Mouse (Mus musculus) thymus, adult 2 months (tissue): ENCODE measurements around the gene Myh3.

Experiments used
- CTCF ChIP-seq: fragments of 200-500 bp; IDR thresholded peaks from 2 replicates; pipeline ENCODE4 v1.5.1; 2012; ENCODE audit warnings: mild to moderate bottlenecking, control low read depth, low read length, moderate library complexity, borderline replicate concordance; ENCODE audit not compliant: control insufficient read depth, poor library complexity, insufficient read depth; ENCODE audit errors: extremely low read depth
- POLR2A ChIP-seq: fragments of 200-500 bp; IDR thresholded peaks from 2 replicates; pipeline ENCODE4 v1.6.1; 2012; ENCODE audit warnings: mild to moderate bottlenecking, low read length, control low read depth, moderate library complexity; ENCODE audit not compliant: control insufficient read depth, poor library complexity, insufficient read depth; ENCODE audit errors: extremely low read depth

- no peak for TF ChIP-seq POLR2A
- no peak for TF ChIP-seq CTCF
These were observed 1.3 kb upstream of the Myh3 start for GRCm38 (mm10) chr11:67076781-67077180.
